Mouse (Mus musculus) embryonic facial prominence, embryonic 13.5 days (tissue): ENCODE measurements around the gene Gpr68. TPM values are rescaled to one million over a fixed set of nuclear protein-coding genes. Genes with fewer than 3 reads are reported as not detected.

Experiments
- ATAC-seq: fragments of 200-750 bp; cut with Nextera tagmentation; 2 replicates; pipeline ENCODE4 v1.8.0; 2017; ENCODE audit warnings: low read depth; ENCODE audit not compliant: insufficient number of reproducible peaks, insufficient read depth, low FRiP score, low TSS enrichment
- H3K27ac ChIP-seq: fragments of 300-500 bp; sonication (generic); 2 replicates; pipeline ENCODE4 v1.5.1; 2015; ENCODE audit warnings: moderate library complexity, mild to moderate bottlenecking, inconsistent platforms
- H3K27me3 ChIP-seq: fragments of 300-500 bp; sonication (generic); 2 replicates; pipeline ENCODE4 v1.6.1; 2015; ENCODE audit warnings: mild to moderate bottlenecking, inconsistent platforms
- H3K36me3 ChIP-seq: fragments of 300-500 bp; sonication (generic); 2 replicates; pipeline ENCODE4 v1.6.1; 2015; ENCODE audit warnings: mild to moderate bottlenecking, inconsistent platforms
- H3K4me1 ChIP-seq: fragments of 300-500 bp; sonication (generic); 2 replicates; pipeline ENCODE4 v1.6.1; 2015; ENCODE audit warnings: inconsistent platforms
- H3K4me2 ChIP-seq: fragments of 300-500 bp; sonication (generic); 2 replicates; pipeline ENCODE4 v1.6.1; 2015; ENCODE audit warnings: moderate library complexity, mild to moderate bottlenecking, inconsistent platforms
- H3K4me3 ChIP-seq: fragments of 300-500 bp; sonication (generic); 2 replicates; pipeline ENCODE4 v1.5.1; 2015; ENCODE audit warnings: mild to moderate bottlenecking, inconsistent platforms
- H3K9ac ChIP-seq: fragments of 300-500 bp; sonication (generic); 2 replicates; pipeline ENCODE4 v1.6.1; 2015; ENCODE audit warnings: mild to moderate bottlenecking, inconsistent platforms
- H3K9me3 ChIP-seq: fragments of 300-500 bp; sonication (generic); 2 replicates; pipeline ENCODE4 v1.6.1; 2016; ENCODE audit warnings: inconsistent platforms
- WGBS: fragments of 180-500 bp; shearing (Covaris S2); methylation state at CpG from one replicate; pipeline ENCODE4 v1.1.7; 2015; ENCODE audit warnings: mixed read lengths; 5-methylcytosine and 5-hydroxymethylcytosine counted together
- polyA plus RNA-seq: library from polyadenylated mRNA; unstranded; fragments of >200 nt; fragmentation: Nextera tagmentation; extraction: Ambion mirVana; gene quantifications from 2 replicates; pipeline ENCODE4 v1.2.1, GENCODE M21; 2015

Gene Gpr68
- 0.62 and 0.69 TPM in 2 replicates for polyA plus RNA-seq

GRCm38 (mm10) chr12:100907598-100908297, at the start of gene Gpr68:
Gpr68 (minus strand) TSS chr12:100908198.
- no peak for ATAC-seq
- no peak within 1 kb of the TSS for H3K27ac ChIP-seq
- H3K9ac ChIP-seq, result peak within 1 kb of the TSS; percentile 68
- peaks cover 8% of the 10 kb centered on the region for H3K4me1 ChIP-seq
- WGBS, result 5% methylated on average over 39 of the region's 39 CpGs
- peak within 1 kb of the TSS; percentile 76 for H3K4me2 ChIP-seq
- H3K27me3 ChIP-seq, result peaks cover 46% of the 10 kb centered on the region
- H3K4me3 ChIP-seq, result peak within 1 kb of the TSS; percentile 45
- H3K9me3 ChIP-seq, result no peaks in the 10 kb centered on the region
- H3K36me3 ChIP-seq, result no peaks in the 10 kb centered on the region

GRCm38 (mm10) chr12:100957257-100957656, 49.3 kb upstream of the Gpr68 start:
- Histone ChIP-seq H3K9me3 (no peaks in the 10 kb centered on the region), H3K9ac (no peak overlapping the region), H3K4me3 (no peak overlapping the region), H3K4me1 (peaks cover 14% of the 10 kb centered on the region), H3K27ac (no peak overlapping the region), H3K27me3 (no peaks in the 10 kb centered on the region), H3K36me3 (no peaks in the 10 kb centered on the region), H3K4me2 (no peak overlapping the region)
- ATAC-seq, result no peak
- WGBS, result 70% methylated on average over 3 of the region's 3 CpGs

GRCm38 (mm10) chr12:100956825-100957224, 48.8 kb upstream of the Gpr68 start:
- Histone ChIP-seq H3K27ac (no peak overlapping the region), H3K27me3 (no peaks in the 10 kb centered on the region), H3K9me3 (no peaks in the 10 kb centered on the region), H3K4me2 (no peak overlapping the region), H3K4me1 (peaks cover 14% of the 10 kb centered on the region), H3K36me3 (no peaks in the 10 kb centered on the region), H3K9ac (no peak overlapping the region), H3K4me3 (no peak overlapping the region)
- no peak for ATAC-seq
- 47% methylated on average over 4 of the region's 4 CpGs for WGBS

- H3K4me1 ChIP-seq, result peaks cover 14% of the 10 kb centered on the region
- 78% methylated on average over 2 of the region's 2 CpGs for WGBS
- H3K4me2 ChIP-seq, result no peak overlapping the region
Observed at GRCm38 (mm10) chr12:100956028-100956427, 48.0 kb upstream of the Gpr68 start.

GRCm38 (mm10) chr12:100953926-100954325, 45.9 kb upstream of the Gpr68 start:
- Histone ChIP-seq H3K4me2 (no peak overlapping the region), H3K9ac (no peak overlapping the region), H3K4me1 (peaks cover 10% of the 10 kb centered on the region), H3K9me3 (no peaks in the 10 kb centered on the region), H3K27ac (no peak overlapping the region), H3K4me3 (no peak overlapping the region), H3K36me3 (no peaks in the 10 kb centered on the region), H3K27me3 (no peaks in the 10 kb centered on the region)
- WGBS, result 79% methylated on average over 8 of the region's 8 CpGs
- no peak for ATAC-seq

More at GRCm38 (mm10) chr12:100956028-100956427, 48.0 kb upstream of the Gpr68 start:
- no peak overlapping the region for H3K4me3 ChIP-seq
- no peaks in the 10 kb centered on the region for H3K9me3 ChIP-seq
- no peaks in the 10 kb centered on the region for H3K27me3 ChIP-seq
- no peak overlapping the region for H3K27ac ChIP-seq
- no peak overlapping the region for H3K9ac ChIP-seq
- ATAC-seq, result no peak
- no peaks in the 10 kb centered on the region for H3K36me3 ChIP-seq

- Histone ChIP-seq H3K4me1 (peaks cover 3% of the 10 kb centered on the region), H3K9me3 (no peaks in the 10 kb centered on the region), H3K27me3 (no peaks in the 10 kb centered on the region), H3K9ac (no peak overlapping the region), H3K27ac (0 out of 2 replicates have a peak overlapping the region, but pooled peaks have one; percentile 13), H3K4me2 (no peak overlapping the region), H3K36me3 (no peaks in the 10 kb centered on the region), H3K4me3 (no peak overlapping the region)
- 40% methylated on average over 9 of the region's 9 CpGs for WGBS
- no peak for ATAC-seq
Observed at GRCm38 (mm10) chr12:100952193-100952931, 44.4 kb upstream of the Gpr68 start.

- WGBS, result 69% methylated on average over 5 of the region's 5 CpGs
- H3K36me3 ChIP-seq, result peaks cover 6% of the 10 kb centered on the region; the same call in 1 of the 2 replicates
Observed at GRCm38 (mm10) chr12:100949146-100949545, 41.1 kb upstream of the Gpr68 start.

GRCm38 (mm10) chr12:100948021-100948420, 40.0 kb upstream of the Gpr68 start:
- peaks cover 6% of the 10 kb centered on the region; the same call in 1 of the 2 replicates for H3K36me3 ChIP-seq
- WGBS, result 80% methylated on average over 6 of the region's 6 CpGs

More at GRCm38 (mm10) chr12:100949146-100949545, 41.1 kb upstream of the Gpr68 start:
- Histone ChIP-seq H3K9ac (no peak overlapping the region), H3K27me3 (no peaks in the 10 kb centered on the region), H3K4me1 (no peaks in the 10 kb centered on the region), H3K4me2 (no peak overlapping the region), H3K27ac (no peak overlapping the region), H3K9me3 (no peaks in the 10 kb centered on the region), H3K4me3 (no peak overlapping the region)
- no peak for ATAC-seq

GRCm38 (mm10) chr12:100945948-100946347, 38.0 kb upstream of the Gpr68 start:
- Histone ChIP-seq H3K36me3 (peaks cover 6% of the 10 kb centered on the region; the same call in 1 of the 2 replicates), H3K9me3 (no peaks in the 10 kb centered on the region), H3K27me3 (no peaks in the 10 kb centered on the region), H3K27ac (no peak overlapping the region), H3K4me2 (no peak overlapping the region), H3K4me1 (no peaks in the 10 kb centered on the region), H3K4me3 (no peak overlapping the region), H3K9ac (no peak overlapping the region)
- WGBS, result 89% methylated on average over 12 of the region's 12 CpGs
- no peak for ATAC-seq

More at GRCm38 (mm10) chr12:100948021-100948420, 40.0 kb upstream of the Gpr68 start:
- no peaks in the 10 kb centered on the region for H3K4me1 ChIP-seq
- no peak overlapping the region for H3K4me2 ChIP-seq
- H3K9ac ChIP-seq, result no peak overlapping the region
- no peaks in the 10 kb centered on the region for H3K9me3 ChIP-seq
- no peak for ATAC-seq
- no peak overlapping the region for H3K27ac ChIP-seq
- no peak overlapping the region for H3K4me3 ChIP-seq
- H3K27me3 ChIP-seq, result no peaks in the 10 kb centered on the region

GRCm38 (mm10) chr12:100945501-100945900, 37.5 kb upstream of the Gpr68 start:
- H3K27ac ChIP-seq, result no peak overlapping the region
- H3K4me3 ChIP-seq, result no peak overlapping the region
- peaks cover 6% of the 10 kb centered on the region; the same call in 1 of the 2 replicates for H3K36me3 ChIP-seq
- no peak for ATAC-seq
- no peaks in the 10 kb centered on the region for H3K9me3 ChIP-seq
- H3K27me3 ChIP-seq, result no peaks in the 10 kb centered on the region
- no peak overlapping the region for H3K9ac ChIP-seq
- H3K4me2 ChIP-seq, result no peak overlapping the region
- WGBS, result 86% methylated on average over 12 of the region's 12 CpGs
- H3K4me1 ChIP-seq, result no peaks in the 10 kb centered on the region

- H3K9me3 ChIP-seq, result no peaks in the 10 kb centered on the region
- no peak overlapping the region for H3K4me3 ChIP-seq
- no peak overlapping the region for H3K9ac ChIP-seq
- H3K36me3 ChIP-seq, result peaks cover 6% of the 10 kb centered on the region; the same call in 1 of the 2 replicates
- no peaks in the 10 kb centered on the region for H3K27me3 ChIP-seq
- WGBS, result 89% methylated on average over 21 of the region's 21 CpGs
- H3K27ac ChIP-seq, result no peak overlapping the region
- no peaks in the 10 kb centered on the region for H3K4me1 ChIP-seq
- no peak overlapping the region for H3K4me2 ChIP-seq
- ATAC-seq, result no peak
Observed at GRCm38 (mm10) chr12:100944921-100945336, 36.9 kb upstream of the Gpr68 start.
